Mouse (Mus musculus) monocyte, adult 5-6 weeks (primary cell): ENCODE results near the gene Hint3. TPM values are rescaled to one million over a fixed set of nuclear protein-coding genes. Genes with fewer than 3 reads are reported as not detected.

Experiments
- ATAC-seq: fragments of 153-309, 156-312 bp; replicated peaks from 2 replicates; pipeline ENCODE4 v1.8.0; 2017; ENCODE audit warnings: mild to moderate bottlenecking; ENCODE audit not compliant: low TSS enrichment, insufficient number of reproducible peaks, severe bottlenecking, poor library complexity, low FRiP score
- total RNA-seq: library from RNA; stranded (forward); fragments of 200-1000, 200-491, 200-594 nt; gene quantifications from 3 replicates; pipeline ENCODE4 v1.2.3, GENCODE M21; 2017

The Hint3 gene
- total RNA-seq, 1 experiment from 2014 or later = 22.6 TPM

DNA sequence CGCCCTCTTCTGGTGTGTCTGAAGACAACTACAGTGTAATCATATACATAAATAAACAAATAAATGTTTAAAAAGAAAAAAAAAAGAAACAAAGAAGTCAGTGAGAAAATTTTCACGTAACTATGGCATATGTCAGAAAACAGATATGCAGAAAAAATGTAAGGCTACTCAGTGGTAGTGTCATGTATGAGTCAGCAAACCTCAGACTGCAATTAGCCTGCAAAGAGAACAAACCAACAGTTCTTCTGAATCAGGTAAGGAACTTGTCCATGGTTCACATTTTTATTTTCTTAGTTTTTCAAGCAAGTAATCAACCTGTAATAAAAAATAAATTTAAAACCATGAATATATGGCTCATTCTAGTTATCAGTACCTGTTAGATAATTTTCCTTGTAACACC lies 21.3 kb downstream of the Hint3 start:
- ATAC-seq = no peak

DNA sequence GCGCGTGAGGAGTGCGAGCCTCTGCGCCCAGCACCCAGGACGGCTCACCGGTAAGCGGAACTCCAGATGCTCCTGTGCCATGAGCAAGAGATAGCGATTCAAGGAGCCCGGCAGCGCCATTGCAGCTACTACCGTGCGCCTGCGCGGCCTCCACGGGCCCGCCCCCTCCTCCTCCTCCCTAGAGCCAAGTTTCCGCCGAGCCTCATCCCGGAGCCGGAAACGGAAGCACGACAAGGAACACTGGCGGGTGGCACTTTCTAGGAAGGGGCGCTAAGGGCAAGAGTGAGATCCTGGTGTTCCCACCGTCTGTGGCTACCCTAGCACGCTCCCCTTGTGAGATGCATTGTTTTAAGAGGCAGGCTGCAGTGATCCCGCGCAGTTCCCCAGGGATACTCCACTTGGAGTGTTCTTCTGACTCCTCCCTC lies 28.9 kb downstream of the Hint3 start, which contains the start of gene Trmt11:
Gene Trmt11, minus strand, starts transcription at position 208 of the 425 bp plus-strand sequence.
- ATAC-seq = peak; percentile 85

DNA sequence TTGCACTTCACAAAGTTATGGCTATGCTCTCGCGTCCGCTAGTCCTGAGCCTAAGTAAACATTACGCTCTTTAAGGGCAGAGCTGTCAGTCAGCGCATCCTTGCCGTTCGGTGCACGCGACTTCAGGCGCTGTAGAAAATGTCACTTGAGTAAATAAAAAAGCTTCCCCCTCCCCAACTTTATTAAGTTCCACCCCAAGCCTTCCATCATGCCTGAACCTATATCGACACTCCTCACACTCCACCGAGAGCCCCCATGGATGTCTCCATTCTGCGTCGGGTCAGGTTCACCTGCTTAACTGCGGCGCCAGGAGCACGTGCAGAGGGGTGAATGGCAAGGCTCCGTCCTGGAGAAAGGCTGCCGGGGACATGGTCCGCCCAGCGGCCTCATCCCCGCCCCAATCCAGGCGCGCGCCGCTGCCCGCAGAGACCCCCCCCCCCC lies 29.3 kb downstream of the Hint3 start:
- ATAC-seq = peak; percentile 10; the same call in 1 of the 2 replicates

DNA sequence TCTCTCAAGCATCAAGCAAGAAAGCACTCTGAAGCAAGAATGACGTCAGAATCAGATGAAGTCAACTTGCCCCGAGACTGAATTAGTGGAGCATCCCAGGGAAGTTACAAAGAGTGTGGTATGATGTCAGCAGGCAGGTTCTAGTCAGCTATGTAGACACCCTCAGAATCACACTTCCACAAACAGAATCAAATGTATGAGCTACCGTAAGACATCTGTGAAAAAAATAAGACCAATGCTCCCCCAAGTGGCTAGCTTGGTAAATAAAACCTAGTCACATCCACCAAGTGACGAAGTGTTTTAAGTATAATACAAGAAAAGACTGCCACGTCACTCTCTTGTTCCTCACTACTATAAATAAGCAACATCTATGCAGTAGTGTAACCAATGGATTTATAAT lies 42.4 kb downstream of the Hint3 start:
- ATAC-seq = no peak

DNA sequence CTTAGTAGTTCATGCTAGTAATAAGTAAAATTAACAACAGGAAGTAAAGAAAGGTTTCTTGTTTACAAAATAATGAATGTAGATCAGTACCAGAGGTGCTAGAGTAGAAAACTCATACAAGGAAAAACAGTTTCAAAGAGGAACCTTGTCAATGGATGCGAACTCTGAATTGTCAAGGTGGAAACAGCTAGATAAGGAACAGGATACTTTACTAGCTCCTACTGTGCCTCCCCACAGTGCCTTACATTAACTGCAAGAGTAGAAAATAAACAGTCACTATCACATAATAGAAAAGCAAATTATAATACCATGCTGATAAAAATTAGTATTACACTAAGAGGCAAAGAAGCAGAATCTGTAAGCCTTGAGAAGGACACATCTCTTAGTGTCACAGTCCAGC lies 43.7 kb downstream of the Hint3 start:
- ATAC-seq = no peak

DNA sequence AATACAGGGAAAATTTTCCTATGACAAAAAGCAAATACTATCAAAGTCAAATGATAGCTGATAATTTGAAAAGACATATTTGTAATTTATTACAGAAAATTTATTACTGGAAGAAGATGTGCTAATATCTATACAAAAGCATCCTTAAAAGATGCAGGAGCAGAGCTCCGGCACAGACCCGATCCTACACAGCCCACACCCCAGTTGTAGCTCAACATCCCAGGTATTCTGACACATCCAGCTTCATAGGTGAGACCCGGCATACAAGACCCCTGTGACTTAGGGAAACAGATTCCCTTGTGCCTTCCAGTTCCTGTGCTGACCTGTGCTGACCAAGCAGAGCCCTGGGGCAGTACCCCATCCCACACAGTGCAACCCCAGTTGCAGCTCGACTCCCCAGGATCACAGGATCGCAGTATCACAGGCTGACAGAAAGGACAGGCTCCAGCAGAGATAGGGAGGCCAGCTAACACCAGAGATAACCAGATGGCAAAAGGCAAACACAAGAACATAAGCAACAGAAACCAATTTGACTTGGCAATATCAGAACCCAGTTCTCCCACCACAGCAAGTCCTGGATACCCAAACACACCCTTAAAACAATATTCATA lies 51.7 kb downstream of the Hint3 start:
- no peak for ATAC-seq

DNA sequence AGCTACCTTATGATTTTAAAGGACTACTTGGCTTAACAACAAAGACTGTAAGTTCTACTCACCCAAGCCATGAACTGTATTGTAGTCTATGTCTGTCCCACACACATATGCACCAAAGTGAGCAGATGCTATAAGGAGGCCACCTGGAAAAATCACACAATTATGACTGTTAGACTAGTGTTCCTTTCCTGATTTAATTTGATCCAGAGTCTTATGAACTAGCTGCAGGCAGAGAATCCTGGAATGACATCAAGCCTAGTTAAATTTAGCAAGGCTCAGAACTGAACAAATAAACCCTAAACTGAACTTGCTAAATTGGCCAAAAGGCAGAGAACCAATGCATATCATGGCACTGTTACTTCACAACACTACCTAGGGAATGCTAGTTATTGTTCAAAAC lies 63.1 kb downstream of the Hint3 start:
- ATAC-seq = no peak

DNA sequence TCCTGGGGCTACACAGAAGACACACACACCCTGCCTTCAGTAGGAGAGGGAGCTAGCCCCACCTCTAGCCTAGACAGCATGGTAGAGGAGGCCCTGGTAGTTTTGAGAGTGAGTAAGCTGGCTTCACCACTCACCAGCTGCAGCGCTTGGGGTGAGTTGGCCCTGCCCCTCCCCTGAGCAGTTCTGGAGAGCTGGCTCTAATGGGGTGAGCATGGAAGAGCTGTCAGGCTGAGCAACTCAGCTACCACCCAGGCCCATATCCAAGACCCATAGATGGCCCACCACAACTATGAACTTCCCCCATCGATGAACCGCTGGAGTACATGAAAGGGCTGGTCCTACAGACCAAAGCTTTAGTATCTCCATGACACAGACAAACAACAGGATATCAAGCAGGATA lies 64.8 kb downstream of the Hint3 start:
- no peak for ATAC-seq

Other genes with a start within 250 kb of the Hint3 start
- gene Trmt11, start 28.9 kb downstream of the Hint3 start, total RNA-seq = 9.3 to 29.2 TPM (median 18.8 TPM) in 3 replicates
- gene Ncoa7, start 173.7 kb upstream of the Hint3 start, total RNA-seq = 13.8 to 20.5 TPM (median 15.5 TPM) in 3 replicates
- gene Hey2, start 213.2 kb upstream of the Hint3 start, total RNA-seq = not detected in 3 replicates